Comparison of ENCODE assay signal across 8 mouse cellular contexts in genomic region chr4:141213770-141214336, GRCm38 (mm10). TPM values are rescaled to one million over a fixed set of nuclear protein-coding genes. Genes with fewer than 3 reads are reported as not detected.
DNase-seq lines count a peak whose midpoint lies in the region; ATAC-seq lines count a peak whose summit lies in the region.

TSS of gene Rsg1 (plus strand) at chr4:141213956.

- H3K36me3 ChIP-seq in heart, embryonic 14.5 days (ENCODE audit: control insufficient read depth, insufficient read depth, low read length): no peaks in the 10 kb centered on the region
- H3K36me3 ChIP-seq in liver, embryonic 13.5 days: no peaks in the 10 kb centered on the region
- H3K36me3 ChIP-seq in stomach, embryonic 16.5 days (ENCODE audit: control insufficient read depth, insufficient read depth, low read length): no peaks in the 10 kb centered on the region

- under 1% methylated on average over 24 of the region's 24 CpGs for WGBS in heart, embryonic 14.5 days
- under 1% methylated on average over 24 of the region's 24 CpGs for WGBS in liver, embryonic 13.5 days (ENCODE audit: insufficient replicate concordance)
- WGBS in stomach, embryonic 16.5 days: under 1% methylated on average over 24 of the region's 24 CpGs

- DNase-seq in CD4-positive helper T cell, adult 2 months (ENCODE audit: low read depth, low spot score): peak; percentile 92
- DNase-seq in brain, embryonic 18.5 days (ENCODE audit: low read depth, low spot score): peak; percentile 89
- peak; percentile 96 for DNase-seq in kidney, postnatal 14 days
- peak; percentile 88 for DNase-seq in liver, embryonic 13.5 days
- DNase-seq in neural tube, embryonic 10.5 days (ENCODE audit: extremely low spot score, low spot score): peak; percentile 99

- H3K4me1 ChIP-seq in heart, embryonic 14.5 days (ENCODE audit: control insufficient read depth in 2 of 2, insufficient read depth in 2 of 2, low read length in 2 of 2): peaks cover 0 to 6% of the 10 kb centered on the region in 2 experiments; a peak in 2 of 4 replicates
- H3K4me1 ChIP-seq in liver, embryonic 13.5 days (replicated peaks): peaks cover 38% of the 10 kb centered on the region
- peaks cover 19% of the 10 kb centered on the region for H3K4me1 ChIP-seq in stomach, embryonic 16.5 days (ENCODE audit: control insufficient read depth, insufficient read depth, low read length)

- peak; percentile 84 for ATAC-seq in erythroid progenitor cell, adult 5-6 weeks (replicated peaks; ENCODE audit: low FRiP score, poor library complexity, severe bottlenecking)
- peak; percentile 63; the same call in 1 of the 2 replicates for ATAC-seq in heart, embryonic 14.5 days (ENCODE audit: insufficient number of reproducible peaks, insufficient read depth, low FRiP score, low read depth)
- ATAC-seq in liver, embryonic 13.5 days (ENCODE audit: low read depth): peak; percentile 68
- peak; percentile 83 for ATAC-seq in stomach, embryonic 16.5 days (ENCODE audit: insufficient read depth, low FRiP score)

- H3K27ac ChIP-seq in heart, embryonic 14.5 days (replicated peaks in 1 of 2; ENCODE audit: control insufficient read depth in 1 of 2, insufficient read depth in 1 of 2, low read depth in 2 of 2, low read length in 2 of 2): no peak within 1 kb of the TSS
- H3K27ac ChIP-seq in liver, embryonic 13.5 days: peak within 1 kb of the TSS; percentile 25; the same call in 1 of the 2 replicates
- H3K27ac ChIP-seq in stomach, embryonic 16.5 days (ENCODE audit: low read length): peak within 1 kb of the TSS; percentile 63; the same call in 1 of the 2 replicates

- peak within 1 kb of the TSS; percentile 98 for H3K4me2 ChIP-seq in heart, embryonic 14.5 days (ENCODE audit: low read length)
- peak within 1 kb of the TSS; percentile 91 for H3K4me2 ChIP-seq in liver, embryonic 13.5 days
- H3K4me2 ChIP-seq in stomach, embryonic 16.5 days (ENCODE audit: low read depth, low read length): peak within 1 kb of the TSS; percentile 94

- H3K4me3 ChIP-seq in heart, embryonic 14.5 days (ENCODE audit: control insufficient read depth in 1 of 2, insufficient read depth in 1 of 2, low read depth in 1 of 2, low read length in 2 of 2): peak within 1 kb of the TSS; percentile 54 to 74
- H3K4me3 ChIP-seq in liver, embryonic 13.5 days (replicated peaks): peak within 1 kb of the TSS; percentile 66
- H3K4me3 ChIP-seq in stomach, embryonic 16.5 days (replicated peaks; ENCODE audit: low read length): peak within 1 kb of the TSS; percentile 75

- H3K9ac ChIP-seq in heart, embryonic 14.5 days (ENCODE audit: low read length): peak within 1 kb of the TSS; percentile 76
- H3K9ac ChIP-seq in liver, embryonic 13.5 days: peak within 1 kb of the TSS; percentile 69
- H3K9ac ChIP-seq in stomach, embryonic 16.5 days (ENCODE audit: low read length): peak within 1 kb of the TSS; percentile 78

- H3K9me3 ChIP-seq in heart, embryonic 14.5 days (ENCODE audit: control insufficient read depth, low read length): no peaks in the 10 kb centered on the region
- no peaks in the 10 kb centered on the region for H3K9me3 ChIP-seq in liver, embryonic 13.5 days (replicated peaks)
- H3K9me3 ChIP-seq in stomach, embryonic 16.5 days (replicated peaks; ENCODE audit: control insufficient read depth, low read length): no peaks in the 10 kb centered on the region

- H3K27me3 ChIP-seq in heart, embryonic 14.5 days (ENCODE audit: control insufficient read depth, insufficient read depth, low read length): no peaks in the 10 kb centered on the region
- no peaks in the 10 kb centered on the region for H3K27me3 ChIP-seq in liver, embryonic 13.5 days
- H3K27me3 ChIP-seq in stomach, embryonic 16.5 days (ENCODE audit: control insufficient read depth, insufficient read depth, low read length): no peaks in the 10 kb centered on the region

RNA-seq across cellular contexts. Expression of gene Rsg1, which starts in this region (rescaled TPM):
- total RNA-seq in erythroid progenitor cell, adult 5-6 weeks (2015; ENCODE audit: low replicate concordance): not detected in 2 replicates
- not detected in 2 replicates for total RNA-seq in erythroid progenitor cell, adult 5-6 weeks (2017; ENCODE audit: low replicate concordance)
- 1.5 and 1.7 TPM in 2 replicates for polyA plus RNA-seq in heart, embryonic 14.5 days (2014; fragmentation: Nextera tagmentation; extraction: Ambion mirVana)
- 2.1 and 2.2 TPM in 2 replicates for polyA plus RNA-seq in liver, embryonic 13.5 days (2015; fragmentation: Nextera tagmentation; extraction: Ambion mirVana)
- 5.5 and 5.6 TPM in 2 replicates for polyA plus RNA-seq in stomach, embryonic 16.5 days (2015; fragmentation: Nextera tagmentation; extraction: Ambion mirVana)

Comparison
In these comparisons a context has a peak if more than half of its experiments do, and no peak if none do; other contexts are left out.
1. Peak in ATAC-seq in erythroid progenitor cell, adult 5-6 weeks; RNA of the gene not detected or under 1 TPM.
2. H3K27ac ChIP-seq: peak in liver, embryonic 13.5 days (single experiment) and stomach, embryonic 16.5 days (single experiment); none in heart, embryonic 14.5 days (0 of 2).
3. Peak in every context shown above with its lines, with median percentiles within 50 percentile points of each other: DNase-seq, ATAC-seq, H3K4me2 ChIP-seq, H3K4me3 ChIP-seq and H3K9ac ChIP-seq.